Mouse (Mus musculus): ENCODE measurements around the gene Stx16.

Gene Stx16

DNA sequence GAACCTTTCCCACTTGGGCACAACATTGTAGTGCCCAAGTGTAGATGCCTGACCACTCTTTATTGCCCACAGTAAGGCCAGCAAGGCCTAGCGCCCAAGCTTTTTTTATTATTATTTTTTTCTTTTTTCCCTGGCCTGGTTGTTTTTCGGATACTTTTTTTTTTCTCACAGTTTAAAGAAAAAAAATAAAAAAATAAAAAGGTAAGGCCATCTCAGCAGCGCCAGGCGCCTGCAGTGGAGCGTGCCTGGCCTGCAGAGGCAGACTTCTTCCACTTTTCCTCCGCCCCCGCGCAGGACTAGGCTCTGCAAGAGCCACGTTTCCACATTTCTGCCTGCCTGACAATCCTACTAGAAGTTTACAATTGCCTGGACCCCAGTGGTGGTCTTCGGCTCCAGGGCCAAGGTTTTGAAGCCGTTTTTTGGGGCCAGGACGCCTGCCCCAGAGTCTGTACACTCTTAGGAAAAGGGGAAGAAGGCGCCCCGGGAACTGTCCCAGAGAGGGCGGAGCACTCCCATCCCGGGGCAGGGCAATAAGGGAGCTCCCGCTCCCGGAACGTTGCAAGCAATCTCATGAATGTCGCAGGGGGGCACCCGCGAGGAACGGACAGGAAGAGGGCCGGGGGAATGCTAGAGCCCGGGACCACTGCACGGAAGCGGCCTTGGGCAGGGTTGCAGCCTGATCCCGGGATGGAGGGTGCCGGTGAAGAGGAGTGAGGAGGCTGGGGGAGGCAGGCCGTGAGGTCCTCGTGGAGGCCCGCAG lies at the start of gene Stx16:
Stx16 (plus strand) TSS at position 636 of the 760 bp plus-strand sequence.
- peak; percentile 94 for DNase-seq (ENCODE audit: low spot score)

DNA sequence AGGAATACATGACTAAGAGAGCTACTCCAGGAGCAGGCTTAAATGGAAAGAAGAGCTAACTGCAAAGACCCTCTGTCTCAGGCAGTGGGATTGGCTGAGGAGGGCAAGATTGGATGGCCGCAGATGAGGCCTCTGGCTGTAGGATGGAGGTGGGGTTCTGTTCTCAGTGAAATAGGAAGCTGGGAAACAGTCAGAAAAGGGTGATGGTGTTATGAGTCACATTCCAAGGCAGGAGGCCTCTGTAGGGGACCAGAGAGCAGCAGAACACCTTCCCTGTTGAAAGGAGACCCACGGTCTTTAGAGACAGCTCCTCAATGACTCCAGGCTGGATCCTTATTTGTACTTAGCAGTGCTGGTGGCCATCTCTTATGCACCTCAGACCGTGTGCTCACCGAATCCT lies 49.7 kb upstream of the Stx16 start:
- no peak for DNase-seq (ENCODE audit: low spot score)

DNA sequence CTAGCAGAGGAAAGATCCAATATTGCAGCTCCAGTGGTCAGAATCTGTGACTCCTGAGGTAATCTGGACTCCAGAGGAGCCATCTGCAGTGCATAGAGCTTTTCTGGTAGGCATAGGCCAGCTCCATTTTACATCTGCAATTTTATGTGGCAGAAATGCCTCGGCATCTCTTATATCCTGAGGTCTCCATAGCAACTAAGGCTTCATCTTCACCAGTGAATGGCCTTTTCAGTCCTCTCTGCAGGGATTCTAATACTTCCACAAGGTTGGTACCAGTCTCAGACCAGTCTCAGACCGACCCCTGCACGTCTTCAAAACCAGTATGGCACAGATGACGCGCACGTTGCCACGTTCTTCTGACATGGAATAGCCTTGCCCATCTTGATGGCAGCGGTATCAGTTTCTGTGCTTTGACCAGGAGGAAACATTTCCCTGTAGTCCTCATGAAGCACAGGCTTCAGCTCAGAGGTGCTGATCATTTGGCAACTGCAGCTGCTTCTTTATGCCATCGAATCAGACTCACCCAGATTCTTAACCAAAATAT lies 42.8 kb upstream of the Stx16 start:
- DNase-seq (ENCODE audit: low spot score), result no peak

DNA sequence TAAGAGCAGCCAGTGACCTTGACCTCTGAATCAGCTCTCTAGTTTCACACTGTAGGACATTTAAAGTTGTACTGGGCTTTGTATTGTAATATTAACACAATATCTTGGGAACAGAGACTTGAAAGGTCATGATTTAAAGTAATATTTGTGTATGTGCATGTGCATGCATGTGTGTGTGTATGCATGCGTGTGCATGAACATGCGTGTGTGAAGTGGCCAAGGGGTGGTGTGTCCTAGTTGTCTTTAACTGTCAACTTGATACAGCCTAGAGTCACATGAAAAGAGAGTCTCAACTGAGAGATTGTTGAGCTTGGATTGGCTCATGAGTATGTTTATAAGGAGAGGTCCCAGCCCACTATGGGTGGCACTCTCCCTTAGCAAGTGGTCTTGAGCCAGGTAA lies 28.5 kb upstream of the Stx16 start:
- DNase-seq (ENCODE audit: low spot score), result no peak

DNA sequence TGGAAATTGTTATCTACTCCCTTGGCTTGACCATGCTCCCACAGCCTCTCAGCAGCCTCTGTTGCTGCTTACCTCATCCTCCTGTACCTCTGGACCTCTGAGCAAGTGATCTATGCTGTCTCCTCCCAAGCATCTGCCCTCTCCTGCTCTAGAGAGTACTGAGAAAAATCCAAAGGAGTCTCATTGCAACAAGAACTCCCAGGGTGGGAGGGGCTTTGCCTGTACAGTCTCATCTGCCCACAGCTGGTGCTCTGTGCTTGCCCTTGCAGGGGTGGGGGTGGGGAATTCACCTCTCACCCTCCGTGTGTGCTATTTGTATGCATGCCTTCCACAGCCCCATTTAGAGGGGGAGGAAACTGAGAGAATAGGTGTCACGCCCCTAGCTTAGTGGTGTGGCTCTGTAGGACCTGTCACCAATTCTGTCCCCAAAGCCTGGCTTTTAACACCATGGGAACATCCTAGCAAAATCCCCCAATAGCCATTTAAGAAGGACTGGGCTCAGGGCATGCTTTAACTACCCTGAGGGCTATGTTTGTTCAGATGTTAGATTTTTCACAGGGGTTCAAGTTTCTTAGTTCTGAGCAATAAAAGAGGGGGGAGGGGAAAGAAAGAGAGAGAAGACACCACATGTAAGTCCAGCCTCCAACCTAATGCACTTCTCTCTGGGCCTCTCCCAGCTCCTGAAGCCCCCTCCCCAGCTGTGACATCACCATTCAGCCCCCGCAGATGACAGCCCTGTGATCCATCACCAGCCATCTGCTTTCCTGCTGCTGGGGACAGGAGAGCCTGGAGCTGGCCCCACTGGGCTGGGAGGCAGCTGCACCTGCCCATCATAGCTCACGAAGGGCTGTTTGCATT lies 26.4 kb upstream of the Stx16 start:
- DNase-seq (ENCODE audit: low spot score), result no peak

DNA sequence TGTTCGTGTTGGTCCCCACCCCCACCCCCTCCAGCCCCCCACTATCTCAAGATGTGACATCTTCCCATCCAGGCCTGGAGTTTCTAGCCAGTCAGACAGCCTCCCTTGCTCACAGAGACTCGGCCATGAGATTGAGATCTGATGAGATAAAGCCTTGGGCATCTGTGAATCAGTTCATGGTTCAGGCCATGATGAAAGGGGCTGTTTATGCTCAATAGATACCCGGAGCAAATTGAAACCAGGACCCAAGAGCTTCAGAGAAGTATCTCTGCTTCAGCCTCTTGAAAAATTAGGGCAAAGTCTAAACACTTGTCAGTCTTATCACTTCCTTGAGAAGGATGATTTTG lies 25.8 kb upstream of the Stx16 start:
- no peak for DNase-seq (ENCODE audit: low spot score)

DNA sequence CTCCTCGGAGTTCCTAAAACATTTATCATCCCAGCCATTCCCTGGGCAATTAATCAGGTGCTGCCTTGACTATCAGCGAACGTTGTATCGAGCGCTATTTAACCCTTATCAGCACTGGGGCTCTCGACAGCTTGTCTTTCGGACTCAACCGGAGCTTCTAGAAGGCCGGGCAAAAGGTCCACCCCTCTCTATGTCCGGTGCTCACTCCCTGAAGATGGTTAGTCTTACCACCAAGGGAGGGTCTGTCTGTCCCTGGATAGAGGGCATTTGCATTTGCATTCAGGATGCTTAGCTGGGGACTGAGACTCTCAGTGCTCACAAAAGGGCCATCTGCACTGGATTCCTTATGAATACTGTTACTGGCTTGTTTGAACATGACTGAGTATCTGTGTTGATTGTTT lies 25.0 kb upstream of the Stx16 start:
- DNase-seq (ENCODE audit: low spot score), result no peak

DNA sequence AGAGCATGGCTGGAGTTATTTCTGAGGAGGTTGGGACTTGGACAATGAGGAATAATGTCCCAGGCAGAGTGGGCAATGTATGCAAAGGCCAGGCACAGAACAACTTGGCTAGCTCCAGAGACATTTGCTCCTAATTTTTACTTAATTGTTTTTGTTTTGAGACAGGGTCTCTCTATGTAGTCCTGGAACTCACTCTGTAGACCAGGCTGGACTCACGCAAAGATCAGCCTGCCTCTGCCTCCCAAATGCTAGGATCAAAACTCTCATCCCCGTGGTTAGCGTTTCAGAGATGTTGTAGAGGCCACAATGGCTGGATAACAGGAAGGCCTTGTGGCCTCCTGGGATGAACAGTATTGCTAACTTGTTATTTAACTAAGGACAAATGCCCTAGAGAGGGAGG lies 21.6 kb upstream of the Stx16 start:
- no peak for DNase-seq (ENCODE audit: low spot score)

DNA sequence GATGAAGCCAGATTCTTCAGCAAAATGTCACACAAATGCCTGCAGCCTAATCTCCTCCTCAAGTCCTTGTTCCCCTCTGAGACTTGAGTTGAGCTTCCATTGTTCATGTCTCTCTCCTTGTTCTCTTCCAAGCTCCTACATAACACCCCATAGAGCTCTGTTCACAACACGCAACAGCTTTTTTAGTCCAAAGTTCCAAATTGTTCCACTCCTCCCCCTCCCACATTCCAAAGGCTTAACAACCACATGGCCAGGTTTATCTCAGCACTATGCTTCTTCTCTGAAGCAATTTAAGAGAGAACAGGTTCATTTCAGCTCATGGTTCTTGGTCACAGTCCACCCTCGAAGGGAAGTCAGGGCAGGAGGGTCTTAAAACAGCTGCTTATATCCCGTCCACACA lies 18.4 kb upstream of the Stx16 start:
- DNase-seq (ENCODE audit: low spot score), result no peak

DNA sequence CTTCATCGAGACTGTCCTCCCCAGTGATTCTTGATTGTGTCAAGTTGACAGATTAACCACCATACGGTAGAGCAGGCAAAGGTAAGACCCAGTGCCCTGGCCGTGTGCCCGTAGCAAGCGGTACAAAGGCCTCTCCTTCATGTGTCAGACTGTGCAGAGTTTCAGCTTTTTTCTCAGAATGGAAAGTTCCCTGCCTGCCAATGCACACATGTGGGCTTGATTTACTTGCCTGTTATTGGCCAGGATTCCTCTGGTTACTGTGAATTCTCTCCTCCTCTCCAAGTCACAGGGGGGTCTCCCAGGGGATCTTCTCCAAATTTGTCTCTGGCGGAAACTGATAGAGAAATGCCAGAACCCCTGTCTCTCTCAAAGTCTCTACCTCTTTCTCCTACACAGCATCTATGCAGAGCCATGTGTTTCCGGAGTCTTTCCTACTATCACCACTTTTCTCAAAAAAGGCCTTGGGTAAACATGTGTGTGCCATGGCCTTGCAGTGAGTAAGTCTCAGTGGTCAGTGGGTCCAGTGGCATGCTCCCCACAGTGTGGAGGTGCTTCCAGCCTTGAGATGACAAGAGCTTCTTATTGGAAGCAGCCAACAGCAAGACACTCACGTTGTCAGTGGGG lies 17.7 kb upstream of the Stx16 start:
- DNase-seq (ENCODE audit: low spot score), result no peak

DNA sequence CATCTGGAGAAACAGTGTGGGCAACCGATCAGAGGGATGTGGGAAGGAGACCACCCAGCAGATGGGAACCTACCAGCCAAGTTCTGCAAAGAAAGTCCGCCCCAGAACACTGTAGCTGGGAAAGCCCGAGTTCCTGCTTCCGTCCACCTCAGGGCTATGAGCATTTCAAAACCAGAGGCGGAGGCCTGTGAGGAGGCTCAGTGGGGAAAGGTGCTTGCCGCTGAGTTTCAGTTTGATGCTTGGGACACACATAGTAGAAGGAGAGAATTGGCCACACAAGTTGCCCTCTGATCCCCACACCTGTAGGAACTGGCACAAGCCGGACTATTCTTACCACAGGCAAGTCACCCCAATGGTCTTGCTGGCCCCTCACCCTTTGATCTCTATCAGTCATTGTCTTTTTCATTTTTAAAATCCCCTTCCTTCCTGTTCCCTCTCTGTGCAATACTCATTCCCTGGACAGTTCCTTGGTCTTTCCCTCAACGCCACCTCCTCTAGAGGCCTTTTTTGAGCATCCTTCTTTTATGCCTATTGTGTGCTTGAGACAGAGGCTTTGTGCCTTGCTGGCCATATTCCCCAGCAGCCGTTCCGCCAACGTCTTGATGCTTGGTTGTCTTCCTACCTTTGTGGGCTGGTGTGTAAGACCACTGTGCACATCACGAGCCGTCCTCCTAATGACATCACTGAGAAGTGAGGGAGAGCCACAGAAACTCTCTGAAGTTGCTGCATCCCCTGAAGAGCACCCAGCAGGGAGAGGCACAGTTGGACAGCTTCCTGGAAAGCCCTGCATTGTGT lies 16.3 kb upstream of the Stx16 start:
- no peak for DNase-seq (ENCODE audit: low spot score)

DNA sequence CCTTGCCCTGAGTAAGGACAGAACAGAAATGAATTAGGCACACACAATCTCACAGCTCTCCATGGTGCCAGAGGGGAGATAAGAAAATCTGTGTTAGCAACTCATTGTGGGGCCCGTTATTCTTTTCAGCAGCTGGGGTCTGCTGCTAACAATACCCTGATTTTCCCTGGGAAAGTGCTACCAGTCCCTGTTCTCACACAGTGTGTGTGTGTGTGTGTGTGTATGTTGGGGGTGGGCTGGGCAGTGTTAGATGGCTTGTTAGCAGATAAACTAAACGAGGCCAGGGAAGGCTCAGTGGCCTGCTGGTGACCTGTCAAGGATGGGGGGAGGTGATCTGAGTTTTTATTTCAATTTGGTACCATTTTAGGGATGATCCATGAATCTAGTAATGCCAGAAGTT lies 14.9 kb upstream of the Stx16 start:
- DNase-seq (ENCODE audit: low spot score), result no peak

DNA sequence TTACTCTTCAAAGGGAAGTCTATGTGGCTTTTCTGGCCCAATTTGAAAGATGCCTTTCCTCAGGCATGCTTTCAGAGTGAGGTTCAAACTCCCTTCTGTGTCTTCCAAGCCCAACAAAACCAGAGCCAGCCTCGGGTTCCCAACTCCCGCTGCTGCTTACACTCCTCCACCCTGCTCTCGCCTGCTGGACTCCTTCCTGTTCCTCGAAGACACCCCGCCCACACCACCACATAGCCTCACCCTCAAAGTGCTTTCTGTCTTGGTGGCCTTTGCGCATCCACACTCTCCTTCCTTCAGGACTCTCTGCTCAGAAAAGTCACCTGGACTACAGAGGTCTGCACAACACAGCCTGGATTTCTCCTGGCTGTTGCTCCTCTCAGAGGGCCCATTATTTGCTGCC lies 13.0 kb upstream of the Stx16 start:
- DNase-seq (ENCODE audit: low spot score), result peak; percentile 19

DNA sequence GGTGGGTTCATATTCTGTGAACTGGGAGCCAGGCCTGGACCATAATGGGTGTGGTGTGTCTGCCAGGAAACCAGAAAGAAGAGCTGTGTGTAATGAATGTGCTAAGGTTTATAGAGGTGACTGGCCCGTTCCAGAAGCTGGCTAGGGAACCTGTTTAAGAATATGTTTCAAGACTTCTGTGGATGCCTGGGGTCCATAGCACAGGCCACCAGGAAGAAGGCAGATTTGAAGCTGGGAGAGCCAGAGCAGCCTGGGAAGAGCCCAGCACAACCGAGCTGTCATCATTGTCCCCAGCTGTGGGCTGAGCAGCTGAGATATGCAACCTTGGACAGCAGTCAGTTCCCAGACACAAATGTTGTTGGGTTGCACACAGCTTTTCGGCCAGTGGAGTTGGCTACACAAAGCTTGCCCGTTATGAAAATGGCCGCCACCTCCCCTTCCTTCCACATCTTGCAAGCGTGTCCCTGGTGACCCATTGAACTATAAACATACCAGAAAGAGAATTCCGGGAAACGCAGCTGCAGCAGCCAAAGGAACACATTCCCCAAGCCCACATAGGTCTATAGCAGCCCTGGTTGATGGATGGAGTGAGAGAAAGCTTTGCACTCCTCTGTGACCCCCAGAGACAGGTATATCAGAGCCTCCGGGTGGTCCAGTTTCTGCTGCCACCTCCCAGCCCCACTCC lies 12.4 kb upstream of the Stx16 start:
- DNase-seq (ENCODE audit: low spot score), result no peak

DNA sequence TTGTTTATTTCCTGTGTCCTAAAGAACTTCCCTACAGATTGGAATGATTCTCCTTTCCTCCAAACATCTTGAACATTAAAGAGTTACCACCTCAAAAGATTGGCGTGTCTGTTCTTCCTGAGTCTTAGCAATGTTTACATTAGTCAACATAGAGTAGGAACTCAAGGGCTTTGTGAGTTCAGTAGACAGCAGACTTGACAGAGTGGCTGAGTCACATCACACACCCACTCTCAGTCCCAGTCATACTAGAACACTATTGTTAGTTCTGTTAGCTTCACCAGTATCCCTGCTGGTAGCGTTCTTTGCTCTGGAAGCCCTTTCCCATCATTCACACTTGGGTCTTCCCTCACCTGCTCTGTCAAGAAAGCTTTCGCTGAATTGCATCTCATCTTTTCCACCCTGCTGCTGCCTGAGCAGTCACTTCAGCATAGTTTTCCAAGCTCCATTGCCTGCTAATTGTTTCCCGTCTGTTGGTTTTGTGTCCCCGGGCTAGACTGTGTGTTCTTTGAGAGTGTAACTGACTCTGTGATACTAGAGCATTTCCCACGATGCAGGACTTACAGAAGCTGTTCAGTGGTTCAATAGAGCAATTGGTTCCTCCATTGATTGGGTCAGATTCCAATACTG lies 8.2 kb upstream of the Stx16 start:
- no peak for DNase-seq (ENCODE audit: low spot score)

DNA sequence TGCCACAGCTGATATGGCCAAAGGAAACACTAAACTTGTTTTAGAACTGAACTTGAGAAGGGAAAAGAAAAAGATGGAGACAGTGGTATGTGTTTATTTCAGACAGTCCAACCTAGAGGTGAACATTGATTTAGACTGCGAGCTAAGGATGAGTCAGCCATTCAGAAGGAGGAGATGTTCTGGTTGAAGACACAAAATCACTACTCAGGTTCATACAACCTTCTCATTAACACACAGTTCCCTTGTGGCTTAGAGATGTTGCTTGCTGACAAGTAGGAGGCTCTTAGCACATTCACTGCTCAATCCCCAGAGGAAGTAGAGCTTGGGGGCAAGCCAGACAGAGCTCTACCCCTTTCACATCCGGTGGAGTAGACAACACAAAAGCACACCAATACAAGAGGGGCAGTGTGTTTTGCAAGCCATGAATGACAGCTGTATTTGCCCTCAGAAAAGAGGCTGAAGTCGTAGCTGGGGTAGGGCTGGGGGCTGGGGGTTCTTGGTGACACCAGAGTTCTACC lies 6.5 kb upstream of the Stx16 start:
- no peak for DNase-seq (ENCODE audit: low spot score)

DNA sequence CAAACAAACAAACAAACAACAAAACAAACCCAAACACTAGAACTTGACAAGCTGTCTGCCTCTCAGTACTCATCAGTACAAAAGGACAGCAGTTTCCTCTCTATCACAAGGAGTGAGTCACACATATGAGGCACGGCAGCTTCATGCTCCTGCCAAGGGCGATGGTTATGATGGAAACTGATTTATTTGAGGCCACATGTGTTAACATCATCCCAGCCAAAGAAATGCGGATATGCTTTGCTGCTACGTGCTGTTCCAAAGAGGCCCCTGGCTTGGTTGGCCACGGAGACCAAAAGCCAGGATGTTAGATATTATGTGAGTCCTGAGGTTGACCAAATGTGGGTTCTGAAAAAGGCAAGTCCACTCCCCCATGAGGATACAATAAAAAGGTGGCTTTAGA lies 4.7 kb upstream of the Stx16 start:
- DNase-seq (ENCODE audit: low spot score), result no peak

DNA sequence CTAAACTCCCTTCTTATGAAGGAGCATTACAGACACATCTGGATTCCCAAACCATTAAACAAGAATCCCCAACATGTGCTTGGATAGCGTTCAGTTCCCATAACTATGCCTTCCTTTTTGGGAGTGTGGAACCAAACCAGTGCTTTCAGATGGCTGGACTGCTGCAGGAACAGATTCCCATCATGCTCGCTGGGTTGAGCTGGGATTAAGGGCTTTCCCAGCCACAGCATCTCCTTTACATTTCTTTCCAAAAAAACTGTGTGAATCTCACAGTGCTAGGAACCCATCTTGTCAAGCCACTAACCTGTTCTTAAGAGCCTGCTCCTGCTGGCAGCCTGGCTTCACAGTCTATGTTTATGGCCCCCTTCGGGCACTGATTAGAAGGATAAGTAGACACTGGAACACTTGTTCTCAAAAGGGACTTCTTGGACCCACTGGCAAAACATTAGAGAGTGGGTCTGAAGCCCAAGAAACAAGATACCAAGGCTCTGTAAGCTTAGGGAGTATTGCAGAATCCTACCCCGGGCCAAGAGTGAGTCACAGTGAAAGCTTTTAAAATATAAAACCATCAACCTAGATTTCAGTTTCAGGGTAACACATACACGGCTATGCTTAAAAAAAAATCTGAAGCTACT lies 2.8 kb upstream of the Stx16 start:
- DNase-seq (ENCODE audit: low spot score), result no peak

DNA sequence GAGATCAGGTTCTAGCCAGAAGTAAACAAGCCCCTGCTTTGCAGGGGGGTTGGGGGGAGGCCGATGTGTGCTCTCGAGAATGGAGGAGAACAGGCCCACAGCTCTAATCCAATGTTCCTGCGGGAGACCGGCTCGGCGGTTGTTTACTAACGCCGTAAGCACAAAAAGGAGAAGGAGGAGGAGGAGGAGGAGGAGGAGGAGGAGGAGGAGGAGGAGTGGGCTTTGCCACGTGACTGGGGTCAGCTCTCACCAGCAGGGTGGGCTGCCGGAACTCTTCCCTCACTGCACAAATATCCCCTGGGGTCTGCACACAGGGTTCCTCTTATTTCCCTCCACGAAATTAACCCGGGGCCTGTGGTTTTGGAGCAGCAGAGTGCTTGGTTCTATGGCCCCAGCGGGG lies 1.5 kb upstream of the Stx16 start:
- DNase-seq (ENCODE audit: low spot score), result no peak

DNA sequence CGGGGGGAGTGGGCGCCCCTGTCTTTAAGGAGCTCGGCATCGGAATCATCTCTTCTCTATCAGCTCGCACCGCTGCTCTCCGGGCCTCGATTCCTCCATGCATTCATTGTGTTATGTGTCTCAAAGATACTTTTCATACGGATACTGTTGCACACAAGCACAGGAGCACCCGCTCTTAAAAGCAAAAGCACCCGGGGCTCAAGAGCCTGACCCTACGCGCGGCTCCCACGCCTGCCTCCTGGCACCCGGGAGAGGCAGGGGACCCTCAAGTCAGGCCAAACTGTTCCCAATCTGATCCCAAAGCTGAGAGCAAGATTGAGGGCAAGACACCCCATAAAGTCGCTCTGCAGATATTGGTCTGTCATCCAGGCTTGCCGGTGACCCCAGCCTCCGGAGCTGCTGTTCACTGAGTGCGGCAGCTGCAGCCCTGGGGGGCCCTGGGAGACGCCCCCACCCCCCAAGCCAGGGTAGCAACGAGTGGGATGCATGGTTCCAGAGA lies 987 bp upstream of the Stx16 start:
- DNase-seq (ENCODE audit: low spot score), result no peak
